Mouse (Mus musculus) kidney, adult 2 months (tissue): ENCODE measurements at regions not wholly inside any gene's neighbourhood (a gene's known extent, or its start where the extent isn't known, plus 50 kb on each side); places are given as distances from the start of the nearest gene placed in this dataset.

ENCODE experiments used
- CTCF ChIP-seq: fragments of 200-500 bp; conservative IDR thresholded peaks from 2 replicates; pipeline ENCODE4 v1.5.1; 2011; ENCODE audit warnings: low read depth, mild to moderate bottlenecking, control low read depth, low read length, moderate library complexity, mixed read lengths; ENCODE audit not compliant: insufficient read depth, insufficient read length
- POLR2A ChIP-seq: fragments of 200-500 bp; IDR thresholded peaks from one replicate; pipeline ENCODE4 v1.6.1; 2011; ENCODE audit warnings: low read depth, low read length, control low read depth

DNA sequence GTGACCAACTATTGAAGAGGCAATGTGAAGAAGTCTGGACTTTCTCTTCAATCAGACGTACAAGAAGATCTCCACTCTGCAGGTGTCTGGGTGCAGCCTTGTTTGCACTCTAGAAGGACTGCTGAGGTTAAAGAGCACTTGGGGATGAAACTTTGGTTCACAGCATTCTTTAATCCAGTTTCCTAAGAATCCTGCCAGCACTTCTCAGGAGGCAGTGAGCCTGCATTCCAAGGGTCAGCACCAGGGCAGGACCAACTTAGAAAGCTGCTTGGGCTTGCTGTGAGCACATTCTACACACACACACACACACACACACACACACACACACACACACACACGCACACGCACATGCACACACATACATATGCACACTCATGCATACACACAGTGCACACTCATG lies 304.4 kb downstream of the Hlx start:
- TF ChIP-seq CTCF: no peak
- TF ChIP-seq POLR2A: no peak
